Mouse (Mus musculus): Measurements from ENCODE around the gene Slc48a1. TPM values are rescaled to one million over a fixed set of nuclear protein-coding genes. Genes with fewer than 3 reads are reported as not detected.

The Slc48a1 gene
- polyA plus RNA-seq, 1 experiment from 2014 or later, result 258 TPM

- H3K36me3 ChIP-seq (ENCODE audit: inconsistent target), result no peaks in the 10 kb centered on the region
- 84% methylated on average over 24 of the region's 24 CpGs for WGBS (ENCODE audit: missing documents)
- no peak overlapping the region for H3K4me3 ChIP-seq (ENCODE audit: inconsistent target)
- peaks cover 19% of the 10 kb centered on the region for H3K79me2 ChIP-seq (ENCODE audit: inconsistent target)
- H3K27ac ChIP-seq, result no peak overlapping the region
Observed at GRCm38 (mm10) chr15:97781961-97782748, 3.8 kb downstream of the Slc48a1 start.

DNA sequence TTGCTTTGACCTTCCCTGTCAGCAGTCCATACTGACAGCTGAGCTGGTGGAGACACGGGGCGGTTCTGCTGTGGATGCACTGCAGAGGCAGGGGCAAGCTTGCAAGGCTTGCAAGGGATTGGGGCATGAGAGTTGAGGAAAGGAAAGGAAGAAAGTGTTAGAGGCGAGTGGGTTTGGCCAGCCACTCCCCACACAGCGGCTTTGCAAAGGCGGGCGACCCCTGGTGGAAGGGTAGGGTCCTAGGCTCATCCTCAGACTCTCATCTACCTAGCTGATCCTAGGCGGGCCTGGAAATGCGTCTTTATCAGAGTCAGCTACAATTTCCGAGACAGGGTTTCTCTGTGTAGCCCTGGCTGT is 4.4 kb downstream of the Slc48a1 start:
- Histone ChIP-seq H3K4me3 (ENCODE audit: inconsistent target) (no peak overlapping the region), H3K79me2 (ENCODE audit: inconsistent target) (peaks cover 22% of the 10 kb centered on the region), H3K27ac (no peak overlapping the region), H3K36me3 (ENCODE audit: inconsistent target) (no peaks in the 10 kb centered on the region)
- 11% methylated on average over 9 of the region's 9 CpGs for WGBS (ENCODE audit: missing documents)

DNA sequence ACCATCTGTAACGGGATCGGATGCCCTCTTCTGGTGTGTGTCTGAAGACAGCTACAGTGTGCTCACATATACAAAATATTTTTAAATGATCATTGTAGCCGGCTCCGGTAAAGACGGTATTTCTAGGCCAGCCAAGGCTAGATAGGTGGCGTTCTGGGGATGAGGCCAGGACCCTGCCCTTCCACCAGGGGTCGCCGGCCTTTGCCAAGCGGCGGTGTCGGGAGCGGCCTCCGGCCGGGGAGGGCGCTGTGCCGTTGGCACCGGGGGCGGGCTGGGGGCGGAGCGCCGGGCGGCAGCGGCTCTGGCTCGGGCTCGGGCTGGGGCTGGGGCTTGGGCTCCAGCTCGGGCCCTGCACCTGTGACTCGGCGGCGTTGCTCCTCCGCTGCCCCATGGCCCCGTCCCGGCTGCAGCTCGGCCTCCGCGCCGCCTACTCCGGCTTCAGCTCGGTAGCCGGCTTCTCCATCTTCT is 5.8 kb downstream of the Slc48a1 start:
- Histone ChIP-seq H3K27ac (no peak overlapping the region), H3K79me2 (ENCODE audit: inconsistent target) (peaks cover 36% of the 10 kb centered on the region), H3K36me3 (ENCODE audit: inconsistent target) (no peaks in the 10 kb centered on the region), H3K4me3 (ENCODE audit: inconsistent target) (peak overlapping the region; percentile 76; the same call in 1 of the 2 replicates)
- 2% methylated on average over 28 of the region's 39 CpGs for WGBS (ENCODE audit: missing documents)

DNA sequence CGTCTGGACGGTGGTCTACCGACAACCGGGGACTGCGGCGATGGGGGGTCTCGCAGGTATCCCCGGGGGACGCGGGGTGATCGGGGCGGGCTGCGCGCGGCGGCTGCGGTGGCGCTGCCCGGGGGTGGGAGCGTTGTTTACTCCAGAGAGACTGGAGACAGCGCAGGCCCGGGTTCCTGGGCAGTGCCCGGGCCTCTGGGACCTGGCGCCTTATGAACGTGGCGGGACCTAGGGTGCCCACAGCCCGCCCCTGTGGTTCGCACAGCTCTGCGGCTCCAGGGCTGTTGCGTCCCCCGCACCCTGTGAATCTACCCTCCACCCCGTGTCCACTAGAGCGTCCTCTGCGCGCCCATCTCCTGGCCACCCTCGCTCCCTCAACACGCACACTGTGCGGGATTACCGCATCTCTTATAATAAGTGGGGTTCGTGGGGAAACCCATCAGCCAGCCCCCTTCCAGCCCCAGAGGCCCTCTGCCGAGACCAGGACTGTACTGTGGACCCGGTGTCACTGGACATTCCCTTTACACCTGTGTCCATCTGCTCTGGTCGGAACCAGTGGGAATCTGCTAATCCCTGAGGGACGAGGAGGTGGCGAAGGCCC is 6.3 kb downstream of the Slc48a1 start:
- H3K36me3 ChIP-seq (ENCODE audit: inconsistent target), result no peaks in the 10 kb centered on the region
- 4% methylated on average over 44 of the region's 45 CpGs for WGBS (ENCODE audit: missing documents)
- peak overlapping the region; percentile 94 for H3K27ac ChIP-seq
- H3K4me3 ChIP-seq (ENCODE audit: inconsistent target), result peak overlapping the region; percentile 76
- peaks cover 38% of the 10 kb centered on the region for H3K79me2 ChIP-seq (ENCODE audit: inconsistent target)

GRCm38 (mm10) chr15:97785731-97786411 is 7.6 kb downstream of the Slc48a1 start:
- peak overlapping the region; percentile 94 for H3K27ac ChIP-seq
- WGBS (ENCODE audit: missing documents), result 54% methylated on average over 8 of the region's 9 CpGs
- peak overlapping the region; percentile 76; the same call in 1 of the 2 replicates for H3K4me3 ChIP-seq (ENCODE audit: inconsistent target)

DNA sequence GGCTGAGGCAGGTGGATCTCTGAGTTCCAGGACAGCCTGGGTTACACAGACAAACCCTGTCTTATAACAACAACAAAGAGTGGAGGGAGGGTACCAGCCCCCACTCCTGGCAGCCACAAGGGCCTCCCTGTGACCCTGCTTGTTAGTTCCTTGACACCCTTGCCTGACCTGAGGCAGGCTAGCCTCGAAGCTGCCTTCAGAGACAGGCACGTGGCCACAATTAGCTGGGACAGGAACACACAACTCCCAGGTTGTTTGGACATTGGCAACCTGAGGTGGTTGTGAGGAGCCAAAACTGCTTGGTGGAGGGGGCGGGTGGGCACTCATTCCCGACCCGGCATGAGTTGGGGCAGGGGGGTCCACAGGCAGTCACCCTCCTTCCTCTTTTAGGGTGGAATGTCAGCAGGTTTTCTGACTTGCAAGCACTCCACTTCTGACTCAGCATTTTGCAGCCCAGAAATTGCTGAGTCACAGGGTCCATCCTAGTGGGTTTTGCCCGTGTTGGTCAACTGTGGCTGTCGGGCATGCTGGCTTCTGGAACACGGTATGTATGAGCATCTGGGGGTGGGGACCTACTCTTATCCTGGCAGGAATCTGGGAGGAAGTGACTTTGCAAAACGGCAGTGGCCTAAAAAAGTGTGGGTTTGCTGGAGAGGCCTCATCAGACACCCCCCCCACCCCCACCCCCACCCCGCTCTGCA is 8.2 kb downstream of the Slc48a1 start:
- peak overlapping the region; percentile 94 for H3K27ac ChIP-seq
- peak overlapping the region; percentile 76; the same call in 1 of the 2 replicates for H3K4me3 ChIP-seq (ENCODE audit: inconsistent target)
- peaks cover 13% of the 10 kb centered on the region; the same call in 1 of the 2 replicates for H3K36me3 ChIP-seq (ENCODE audit: inconsistent target)
- 3% methylated on average over 9 of the region's 10 CpGs for WGBS (ENCODE audit: missing documents)
- H3K79me2 ChIP-seq (ENCODE audit: inconsistent target), result peaks cover 50% of the 10 kb centered on the region

More at GRCm38 (mm10) chr15:97785731-97786411, 7.6 kb downstream of the Slc48a1 start:
- H3K79me2 ChIP-seq (ENCODE audit: inconsistent target), result peaks cover 50% of the 10 kb centered on the region
- H3K36me3 ChIP-seq (ENCODE audit: inconsistent target), result peaks cover 6% of the 10 kb centered on the region; the same call in 1 of the 2 replicates

GRCm38 (mm10) chr15:97787148-97787798 is 9.0 kb downstream of the Slc48a1 start:
- H3K4me3 ChIP-seq (ENCODE audit: inconsistent target), result peak overlapping the region; percentile 76; the same call in 1 of the 2 replicates
- H3K36me3 ChIP-seq (ENCODE audit: inconsistent target), result peaks cover 20% of the 10 kb centered on the region; the same call in 1 of the 2 replicates
- H3K27ac ChIP-seq, result peak overlapping the region; percentile 94
- 15% methylated on average over 7 of the region's 7 CpGs for WGBS (ENCODE audit: missing documents)
- H3K79me2 ChIP-seq (ENCODE audit: inconsistent target), result peaks cover 50% of the 10 kb centered on the region

DNA sequence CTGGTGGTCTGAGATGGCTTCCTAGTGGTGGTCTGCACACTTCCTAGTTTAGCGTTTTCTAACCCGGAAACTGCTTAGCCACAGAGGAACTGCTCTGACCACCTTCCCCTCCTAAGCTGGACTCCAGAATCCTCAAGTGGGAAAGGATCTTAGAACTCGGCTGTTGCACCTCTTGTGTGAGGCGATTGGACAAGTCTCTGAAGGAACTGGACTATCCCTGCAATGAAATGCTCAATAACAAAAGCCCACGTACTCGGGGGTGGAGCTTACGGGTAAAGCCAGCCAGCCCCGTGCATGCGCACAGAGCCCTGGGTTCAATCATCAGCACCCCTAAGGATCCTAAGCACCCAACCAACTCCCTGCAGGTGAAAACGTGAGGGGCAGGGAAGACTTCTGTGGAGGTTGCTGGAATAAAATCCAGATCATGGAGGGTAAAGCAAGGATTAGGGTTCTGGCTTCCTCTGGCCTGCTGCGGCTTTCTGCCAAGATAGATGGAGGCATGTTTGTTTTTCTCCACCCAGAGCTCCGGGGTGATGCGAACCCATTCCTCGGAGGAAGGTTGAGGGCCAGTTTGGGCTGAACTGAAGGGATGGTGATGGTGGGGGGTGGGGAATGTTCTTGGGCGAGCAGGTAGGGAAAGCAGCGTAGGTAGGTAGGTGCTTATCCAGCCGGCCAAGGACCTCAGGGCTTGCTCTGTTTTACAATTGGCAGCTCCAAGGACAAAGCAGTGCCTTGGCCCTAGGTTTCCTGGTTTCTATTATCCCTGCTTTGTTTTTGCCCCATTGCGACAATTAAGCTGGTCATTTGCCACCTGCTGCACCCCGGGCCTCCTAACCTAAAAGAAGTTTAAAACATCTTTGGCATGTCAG is 9.7 kb downstream of the Slc48a1 start:
- WGBS (ENCODE audit: missing documents), result 57% methylated on average over 18 of the region's 19 CpGs
- Histone ChIP-seq H3K36me3 (ENCODE audit: inconsistent target) (peaks cover 22% of the 10 kb centered on the region; the same call in 1 of the 2 replicates), H3K27ac (peak overlapping the region; percentile 94), H3K4me3 (ENCODE audit: inconsistent target) (no peak overlapping the region), H3K79me2 (ENCODE audit: inconsistent target) (peaks cover 50% of the 10 kb centered on the region)

GRCm38 (mm10) chr15:97788821-97789220 is 10.5 kb downstream of the Slc48a1 start:
- H3K36me3 ChIP-seq (ENCODE audit: inconsistent target), result peaks cover 22% of the 10 kb centered on the region; the same call in 1 of the 2 replicates
- peaks cover 50% of the 10 kb centered on the region for H3K79me2 ChIP-seq (ENCODE audit: inconsistent target)
- H3K27ac ChIP-seq, result peak overlapping the region; percentile 94
- no peak overlapping the region for H3K4me3 ChIP-seq (ENCODE audit: inconsistent target)
- WGBS (ENCODE audit: missing documents), result 50% methylated on average over 6 of the region's 6 CpGs

GRCm38 (mm10) chr15:97789761-97790505 is 11.6 kb downstream of the Slc48a1 start:
- no peak overlapping the region for H3K27ac ChIP-seq
- H3K36me3 ChIP-seq (ENCODE audit: inconsistent target), result peaks cover 22% of the 10 kb centered on the region; the same call in 1 of the 2 replicates
- no peak overlapping the region for H3K4me3 ChIP-seq (ENCODE audit: inconsistent target)
- peaks cover 46% of the 10 kb centered on the region for H3K79me2 ChIP-seq (ENCODE audit: inconsistent target)
- WGBS (ENCODE audit: missing documents), result 65% methylated on average over 20 of the region's 20 CpGs

- Histone ChIP-seq H3K79me2 (ENCODE audit: inconsistent target) (peaks cover 33% of the 10 kb centered on the region; the same call in 1 of the 2 replicates), H3K27ac (no peak overlapping the region), H3K36me3 (ENCODE audit: inconsistent target) (peaks cover 22% of the 10 kb centered on the region; the same call in 1 of the 2 replicates), H3K4me3 (ENCODE audit: inconsistent target) (no peak overlapping the region)
- WGBS (ENCODE audit: missing documents), result 95% methylated on average over 11 of the region's 11 CpGs
Observed at GRCm38 (mm10) chr15:97791126-97791700, 12.9 kb downstream of the Slc48a1 start.

All from macrophage (primary cell).